Mouse (Mus musculus) stomach, embryonic 14.5 days (tissue): ENCODE measurements at regions not wholly inside any gene's neighbourhood (a gene's known extent, or its start where the extent isn't known, plus 50 kb on each side); places are given as distances from the start of the nearest gene placed in this dataset.

Experiments used
- ATAC-seq: fragments of 200-750 bp; cut with Nextera tagmentation; 2 replicates; pipeline ENCODE4 v1.8.0; 2017; ENCODE audit warnings: low read depth, moderate TSS enrichment; ENCODE audit not compliant: insufficient number of reproducible peaks, insufficient read depth, low FRiP score
- H3K27ac ChIP-seq: fragments of 300-500 bp; sonication (generic); 2 replicates; pipeline ENCODE4 v1.5.1; 2014; ENCODE audit warnings: mild to moderate bottlenecking, low read length, moderate library complexity, mixed read lengths
- H3K27me3 ChIP-seq: fragments of 300-500 bp; sonication (generic); 2 replicates; pipeline ENCODE4 v1.6.1; 2014; ENCODE audit warnings: low read length, control low read depth, mixed read lengths; ENCODE audit not compliant: control insufficient read depth, insufficient read depth
- H3K36me3 ChIP-seq: fragments of 300-500 bp; sonication (generic); 2 replicates; pipeline ENCODE4 v1.6.1; 2014; ENCODE audit warnings: mild to moderate bottlenecking, control low read depth, low read length, moderate library complexity, mixed read lengths; ENCODE audit not compliant: control insufficient read depth, insufficient read depth
- H3K4me1 ChIP-seq: fragments of 300-500 bp; sonication (generic); 2 replicates; pipeline ENCODE4 v1.6.1; 2014; ENCODE audit warnings: low read length, control low read depth, mixed read lengths; ENCODE audit not compliant: control insufficient read depth, insufficient read depth
- H3K4me2 ChIP-seq: fragments of 300-500 bp; sonication (generic); replicated peaks from 2 replicates; pipeline ENCODE4 v1.6.1; 2014; ENCODE audit warnings: low read depth, low read length, control low read depth
- H3K4me3 ChIP-seq: fragments of 300-500 bp; sonication (generic); 2 replicates; pipeline ENCODE4 v1.5.1; 2014; ENCODE audit warnings: low read depth, low read length, control low read depth
- H3K9ac ChIP-seq: fragments of 300-500 bp; sonication (generic); replicated peaks from 2 replicates; pipeline ENCODE4 v1.6.1; 2014; ENCODE audit warnings: low read depth, mild to moderate bottlenecking, control low read depth, low read length, moderate library complexity, mixed read lengths
- H3K9me3 ChIP-seq: fragments of 300-500 bp; sonication (generic); 2 replicates; pipeline ENCODE4 v1.6.1; 2016; ENCODE audit warnings: low read depth, low read length, control low read depth; ENCODE audit not compliant: control insufficient read depth
- WGBS: fragments of 180-500 bp; shearing (Covaris S2); extraction: QIAGEN DNeasy Blood & Tissue Kit; methylation state at CpG from one replicate; pipeline ENCODE4 v1.1.7; 2014; 5-methylcytosine and 5-hydroxymethylcytosine counted together

DNA sequence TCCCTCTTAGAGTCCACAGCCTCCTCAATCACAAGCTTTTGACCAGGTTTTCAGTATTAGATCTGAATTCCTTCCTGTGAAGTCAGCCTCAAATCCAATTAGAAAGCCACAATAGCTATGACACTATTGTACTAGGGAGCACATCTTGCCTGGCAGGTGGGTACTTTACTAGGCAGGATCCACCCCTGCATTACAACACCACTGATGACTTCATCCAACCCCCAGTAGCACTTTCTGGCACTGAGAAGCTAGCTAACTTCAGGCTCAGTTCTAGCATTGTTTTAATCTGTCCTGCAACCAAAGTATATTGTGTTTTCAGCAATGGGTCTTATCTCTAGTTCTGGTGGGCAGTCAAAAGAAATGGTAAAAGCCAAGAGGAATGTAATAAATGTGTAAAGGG lies 64.2 kb upstream of the Cd93 start:
- Histone ChIP-seq H3K27me3 (no peaks in the 10 kb centered on the region), H3K4me1 (0 out of 2 replicates have a peak, but pooled peaks cover 3% of the 10 kb centered on the region), H3K9me3 (no peaks in the 10 kb centered on the region), H3K27ac (no peak overlapping the region), H3K4me3 (no peak overlapping the region), H3K9ac (no peak overlapping the region), H3K36me3 (no peaks in the 10 kb centered on the region), H3K4me2 (no peak overlapping the region)
- no peak for ATAC-seq

- Histone ChIP-seq H3K36me3 (no peaks in the 10 kb centered on the region), H3K27me3 (no peaks in the 10 kb centered on the region), H3K4me1 (0 out of 2 replicates have a peak, but pooled peaks cover 3% of the 10 kb centered on the region), H3K9ac (no peak overlapping the region), H3K9me3 (no peaks in the 10 kb centered on the region), H3K4me3 (no peak overlapping the region), H3K4me2 (no peak overlapping the region), H3K27ac (no peak overlapping the region)
- ATAC-seq: no peak
- 64% methylated on average over 3 of the region's 3 CpGs for WGBS
Observed at GRCm38 (mm10) chr2:148506966-148507365, 63.6 kb upstream of the Cd93 start.

DNA sequence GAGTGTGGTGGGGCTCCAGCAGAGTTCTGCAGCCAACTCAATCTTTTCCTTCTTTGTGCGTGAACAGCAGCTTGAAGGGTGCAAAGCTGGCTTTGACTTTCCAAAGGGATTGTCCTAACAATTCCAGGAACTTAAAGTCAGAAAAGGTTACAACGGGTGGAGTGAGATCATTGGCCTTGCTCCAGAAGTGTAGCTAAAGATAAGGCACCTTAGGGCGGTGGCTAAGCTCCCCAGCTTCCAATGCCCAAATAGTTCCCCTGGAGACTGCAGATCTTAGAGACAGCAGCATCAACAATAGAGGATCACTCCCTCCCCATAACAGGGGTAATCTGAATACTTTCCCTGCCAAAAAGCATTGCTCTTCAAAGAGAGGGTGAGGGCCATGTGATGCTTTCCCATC lies 62.3 kb upstream of the Cd93 start:
- ATAC-seq: no peak
- no peak overlapping the region for H3K4me2 ChIP-seq
- 79% methylated on average over 3 of the region's 3 CpGs for WGBS
- H3K27me3 ChIP-seq: no peaks in the 10 kb centered on the region
- no peak overlapping the region for H3K27ac ChIP-seq
- H3K36me3 ChIP-seq: no peaks in the 10 kb centered on the region
- no peak overlapping the region for H3K4me3 ChIP-seq
- no peaks in the 10 kb centered on the region for H3K9me3 ChIP-seq
- 0 out of 2 replicates have a peak, but pooled peaks cover 3% of the 10 kb centered on the region for H3K4me1 ChIP-seq
- no peak overlapping the region for H3K9ac ChIP-seq

DNA sequence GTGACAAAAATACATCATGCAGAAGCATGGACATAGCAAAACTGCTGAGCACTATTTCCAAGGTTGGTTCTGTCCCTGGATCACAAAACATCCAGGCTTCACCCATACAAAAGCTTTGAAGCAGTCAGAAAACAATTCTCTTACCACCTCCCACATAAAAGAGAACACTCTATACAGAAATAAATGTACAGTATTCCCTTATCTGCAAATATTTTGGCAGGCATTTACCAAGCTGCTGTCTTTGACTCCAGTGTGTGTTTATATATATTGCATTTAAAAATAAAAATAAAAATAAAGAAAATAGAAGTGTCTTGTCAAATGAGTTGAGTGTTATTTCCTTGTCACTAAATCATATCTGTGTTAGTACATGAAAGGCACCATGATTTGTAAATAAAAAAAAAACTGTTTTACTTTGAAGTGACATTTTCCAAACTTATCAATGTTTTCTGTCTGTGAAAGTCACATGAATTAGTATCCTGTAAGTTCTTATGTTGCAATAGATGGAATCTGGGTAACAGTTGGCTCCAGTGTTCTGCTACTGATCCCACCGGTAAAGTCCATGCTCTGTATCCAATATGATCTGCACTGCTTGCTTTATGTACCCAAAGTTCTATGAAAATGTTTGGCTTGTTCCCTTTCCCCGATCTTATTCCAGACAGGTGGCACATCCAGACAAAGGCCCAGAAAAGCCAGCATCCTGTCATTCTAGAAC lies 59.9 kb upstream of the Cd93 start:
- Histone ChIP-seq H3K27ac (no peak overlapping the region), H3K9ac (no peak overlapping the region), H3K4me3 (no peak overlapping the region), H3K4me2 (no peak overlapping the region), H3K36me3 (no peaks in the 10 kb centered on the region), H3K4me1 (no peaks in the 10 kb centered on the region), H3K9me3 (no peaks in the 10 kb centered on the region), H3K27me3 (no peaks in the 10 kb centered on the region)
- WGBS: 87% methylated on average over 2 of the region's 2 CpGs
- no peak for ATAC-seq

DNA sequence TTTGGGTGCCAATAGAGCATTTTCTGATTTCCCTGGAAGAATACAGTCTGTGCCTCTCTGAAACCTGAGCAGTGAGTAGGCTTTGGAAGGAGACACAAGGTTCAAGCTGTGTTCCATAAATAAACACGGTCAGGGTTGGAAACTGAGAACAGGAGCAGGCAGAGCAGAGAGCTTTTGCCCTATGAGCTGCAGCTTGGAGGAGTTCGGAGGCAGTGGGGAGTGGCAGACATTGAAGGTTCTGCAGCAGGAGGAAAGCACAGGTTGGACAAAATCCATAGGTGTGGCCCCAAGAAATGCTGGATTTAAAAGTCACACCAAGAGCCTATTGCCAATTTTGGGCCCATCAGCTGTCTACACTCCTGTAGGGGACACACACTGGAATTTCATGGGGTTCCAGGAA lies 59.0 kb upstream of the Cd93 start:
- H3K4me1 ChIP-seq: no peaks in the 10 kb centered on the region
- WGBS: 61% methylated on average over 2 of the region's 2 CpGs
- ATAC-seq: no peak
- no peak overlapping the region for H3K4me2 ChIP-seq
- no peak overlapping the region for H3K4me3 ChIP-seq
- H3K27me3 ChIP-seq: no peaks in the 10 kb centered on the region
- no peak overlapping the region for H3K9ac ChIP-seq
- H3K36me3 ChIP-seq: no peaks in the 10 kb centered on the region
- no peaks in the 10 kb centered on the region for H3K9me3 ChIP-seq
- H3K27ac ChIP-seq: no peak overlapping the region

- no peaks in the 10 kb centered on the region for H3K9me3 ChIP-seq
- no peak overlapping the region for H3K4me2 ChIP-seq
- 89% methylated on average over 6 of the region's 6 CpGs for WGBS
- no peak overlapping the region for H3K27ac ChIP-seq
- no peaks in the 10 kb centered on the region for H3K36me3 ChIP-seq
- no peak for ATAC-seq
- H3K4me3 ChIP-seq: no peak overlapping the region
- no peaks in the 10 kb centered on the region for H3K4me1 ChIP-seq
- no peak overlapping the region for H3K9ac ChIP-seq
- no peaks in the 10 kb centered on the region for H3K27me3 ChIP-seq
Observed at GRCm38 (mm10) chr2:148500235-148500936, 57.0 kb upstream of the Cd93 start.

DNA sequence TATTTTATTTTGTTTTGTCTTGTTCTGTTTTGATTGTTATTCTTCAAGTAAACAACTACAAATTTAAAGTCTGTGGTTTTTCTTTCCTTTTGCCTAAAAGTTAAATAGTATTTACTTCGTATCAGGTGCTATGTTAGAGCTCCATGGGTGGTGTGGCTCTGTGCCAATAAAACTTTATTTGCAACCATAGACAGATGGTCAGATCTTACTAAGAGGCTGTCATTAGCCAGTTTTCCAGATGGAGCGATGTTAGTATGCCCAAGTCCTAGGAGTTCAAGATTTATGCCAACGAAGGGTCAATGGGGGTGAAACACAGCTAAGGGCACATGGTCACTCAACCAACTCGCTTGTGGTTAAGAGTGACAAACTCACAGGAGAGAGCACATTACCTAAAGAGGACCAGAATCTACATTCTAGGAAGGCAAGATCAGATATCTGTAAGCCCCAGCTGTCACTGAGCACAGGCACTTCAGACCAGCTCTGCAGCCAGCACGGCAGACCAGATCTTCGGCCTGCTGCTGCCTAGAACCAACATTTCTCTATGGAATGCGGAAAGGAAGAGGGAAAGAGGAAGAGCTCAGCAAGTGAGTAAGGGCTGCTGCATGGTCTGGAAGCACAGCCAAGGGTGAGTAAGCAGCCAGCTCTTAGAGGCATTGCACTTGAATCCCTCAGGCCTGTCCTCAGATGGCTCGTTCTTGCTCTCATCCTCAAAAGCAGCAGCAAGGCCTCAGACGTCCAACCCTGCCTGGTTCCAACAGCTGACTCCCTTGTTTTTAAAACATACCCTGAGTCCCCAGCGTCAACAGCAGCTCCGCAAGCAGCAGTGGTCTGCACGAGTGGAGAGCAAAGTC lies 54.3 kb upstream of the Cd93 start:
- WGBS: 78% methylated on average over 12 of the region's 12 CpGs
- Histone ChIP-seq H3K27ac (no peak overlapping the region), H3K9me3 (no peaks in the 10 kb centered on the region), H3K4me1 (no peaks in the 10 kb centered on the region), H3K27me3 (no peaks in the 10 kb centered on the region), H3K4me2 (no peak overlapping the region), H3K4me3 (no peak overlapping the region), H3K36me3 (no peaks in the 10 kb centered on the region), H3K9ac (no peak overlapping the region)
- no peak for ATAC-seq

DNA sequence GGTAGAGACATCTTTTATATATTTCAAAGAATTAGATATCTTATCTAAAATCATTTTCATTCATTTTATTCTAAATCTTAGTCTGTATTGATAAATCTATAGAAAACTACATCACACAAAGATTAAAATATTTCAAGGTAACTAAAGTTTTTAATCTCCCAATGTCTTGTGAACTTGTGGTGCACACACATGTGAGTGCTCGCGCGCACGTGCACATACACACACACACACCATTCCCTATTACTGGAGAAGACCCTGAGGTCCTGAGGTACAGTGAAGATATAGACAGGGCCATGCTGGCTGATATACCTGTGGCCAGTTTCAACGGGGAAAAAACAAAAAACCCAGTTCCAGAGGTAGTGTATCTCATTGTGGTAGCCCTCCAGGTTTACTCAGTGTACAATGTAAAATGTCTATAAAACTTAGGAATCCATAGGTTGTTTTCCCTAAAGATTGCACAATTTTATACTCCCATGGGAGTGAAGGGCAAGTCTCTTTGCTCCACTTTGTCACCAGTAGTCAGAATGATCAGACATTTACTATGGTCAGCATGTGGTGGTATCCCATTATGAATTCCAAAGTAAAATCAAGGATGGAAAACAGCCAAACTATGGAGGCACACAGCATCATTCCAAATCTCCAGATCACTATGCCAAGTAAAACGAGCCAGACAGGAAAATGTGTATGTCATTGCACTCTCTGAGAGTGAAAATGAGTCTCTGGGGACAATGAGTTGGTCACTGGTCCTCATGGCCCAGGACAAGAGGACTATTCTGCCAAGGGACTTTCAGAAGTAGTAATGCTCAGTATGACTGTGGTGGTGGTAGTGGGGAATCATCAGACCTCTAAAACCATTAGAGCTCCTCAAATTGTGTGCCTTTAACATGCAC lies 53.0 kb upstream of the Cd93 start:
- Histone ChIP-seq H3K9ac (no peak overlapping the region), H3K4me2 (no peak overlapping the region), H3K27ac (no peak overlapping the region), H3K9me3 (no peaks in the 10 kb centered on the region), H3K27me3 (no peaks in the 10 kb centered on the region), H3K4me3 (no peak overlapping the region), H3K4me1 (no peaks in the 10 kb centered on the region), H3K36me3 (no peaks in the 10 kb centered on the region)
- ATAC-seq: no peak
- 83% methylated on average over 6 of the region's 6 CpGs for WGBS
